Mouse (Mus musculus) inflammation-experienced regulatory T-cells, adult 6 months (primary cell): Measurements from ENCODE around the gene Hspd1. TPM values are rescaled to one million over a fixed set of nuclear protein-coding genes. Genes with fewer than 3 reads are reported as not detected.
"Not testable (repeated sequence)": the region's sequence is repeated elsewhere in the genome, so short reads cannot be mapped to it uniquely, and the experiment has no call there.

ENCODE experiments used
- ATAC-seq: one replicate; pipeline ENCODE4 v1.8.0; 2017
- polyA plus RNA-seq, 3 experiments: library from polyadenylated mRNA; unstranded; fragments of 100-300 nt; shearing (Covaris generic); gene quantifications; one replicate each; pipeline ENCODE4 v1.2.1; 2017

Hspd1 gene
- polyA plus RNA-seq, 3 experiments from 2014 or later = 129 to 226 (median 154) TPM

DNA sequence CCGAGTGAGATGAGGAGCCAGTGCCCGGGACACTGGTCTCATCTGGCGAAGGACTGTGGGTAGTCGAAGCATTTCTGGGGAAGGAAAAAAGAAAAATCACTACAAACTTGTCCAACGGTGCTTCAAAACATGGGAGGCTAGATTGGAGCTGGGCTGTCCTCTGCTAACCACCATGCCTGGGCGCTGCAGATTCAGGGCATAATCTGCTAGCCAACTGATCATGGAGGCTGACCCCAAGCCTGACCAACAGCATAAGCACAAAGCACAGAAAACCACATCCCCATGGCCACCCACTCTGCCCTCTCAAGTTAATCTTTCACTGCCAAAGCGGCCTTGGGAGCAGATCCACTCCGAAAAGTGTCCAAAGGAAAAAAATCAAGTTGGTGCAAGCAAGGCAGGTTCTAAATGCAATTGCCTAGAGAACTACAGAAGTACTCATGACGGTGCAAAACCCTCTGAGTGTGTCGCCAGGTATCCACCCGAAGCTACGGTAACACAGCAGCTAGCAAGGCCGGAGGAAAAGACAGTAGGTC is 1.1 kb downstream of the Hspd1 start:
- no peak for ATAC-seq

GRCm38 (mm10) chr1:55085781-55086366 is 2.2 kb downstream of the Hspd1 start:
- no peak for ATAC-seq

DNA sequence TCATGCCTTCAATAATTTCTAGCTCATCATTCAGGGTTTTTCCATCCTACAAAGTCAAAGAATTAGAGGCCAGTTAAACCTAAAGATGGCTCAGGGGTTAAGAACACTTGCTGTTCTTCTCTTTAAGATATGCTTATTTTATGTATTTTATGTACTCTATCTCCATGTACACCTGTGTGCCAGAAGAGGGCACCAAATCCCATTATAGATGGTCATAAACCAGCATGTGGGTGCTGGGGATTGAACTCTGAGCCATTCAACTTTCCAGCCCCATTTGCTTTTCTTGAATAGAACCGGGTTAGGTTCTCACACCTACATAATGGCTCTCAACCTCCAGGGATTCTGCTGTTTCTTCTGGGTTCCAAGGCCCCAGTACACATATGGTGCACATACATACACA is 5.9 kb downstream of the Hspd1 start:
- no peak for ATAC-seq

- no peak for ATAC-seq
These were observed 8.4 kb downstream of the Hspd1 start for GRCm38 (mm10) chr1:55079677-55080076.

- no peak for ATAC-seq
These were observed 11.1 kb downstream of the Hspd1 start for GRCm38 (mm10) chr1:55076849-55077516.

- ATAC-seq = no peak
These were observed 11.7 kb downstream of the Hspd1 start for GRCm38 (mm10) chr1:55076395-55076743.

DNA sequence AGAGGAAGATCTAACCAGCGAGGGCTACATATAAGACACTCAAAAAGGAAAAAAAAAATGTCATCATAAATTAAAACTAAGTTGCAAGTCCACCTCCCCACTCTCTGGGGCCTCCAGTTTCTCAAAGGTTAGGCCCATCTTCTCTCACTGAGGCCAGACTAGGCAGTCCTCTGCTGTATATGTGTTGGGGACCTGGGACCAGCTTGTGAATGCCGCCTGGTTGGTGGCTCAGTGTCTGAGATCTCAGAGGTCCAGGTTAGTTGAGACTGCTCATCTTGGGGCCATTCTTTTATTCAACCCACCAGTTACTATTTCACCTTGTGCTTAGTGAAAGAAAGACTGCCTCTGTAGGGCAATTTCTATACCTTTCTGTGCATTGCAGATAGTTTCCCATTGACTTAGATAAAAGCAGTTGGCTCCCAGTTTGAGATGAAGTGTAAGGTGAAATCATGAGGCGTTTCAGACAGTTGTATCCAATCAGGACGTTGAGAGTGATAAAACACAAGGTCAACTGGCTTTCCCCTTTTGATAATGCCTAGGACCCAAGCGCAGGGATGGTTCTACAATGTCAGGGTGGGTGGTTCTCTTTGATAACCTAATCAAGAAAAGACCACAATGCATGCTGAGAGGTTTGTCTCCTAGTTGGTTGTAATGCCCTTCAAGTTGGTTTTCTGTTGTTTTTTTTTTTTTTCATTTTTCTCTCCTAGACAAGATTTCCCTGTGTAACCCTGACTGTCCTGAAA is 12.2 kb downstream of the Hspd1 start:
- no peak for ATAC-seq

GRCm38 (mm10) chr1:55074757-55075156 is 13.3 kb downstream of the Hspd1 start:
- no peak for ATAC-seq

DNA sequence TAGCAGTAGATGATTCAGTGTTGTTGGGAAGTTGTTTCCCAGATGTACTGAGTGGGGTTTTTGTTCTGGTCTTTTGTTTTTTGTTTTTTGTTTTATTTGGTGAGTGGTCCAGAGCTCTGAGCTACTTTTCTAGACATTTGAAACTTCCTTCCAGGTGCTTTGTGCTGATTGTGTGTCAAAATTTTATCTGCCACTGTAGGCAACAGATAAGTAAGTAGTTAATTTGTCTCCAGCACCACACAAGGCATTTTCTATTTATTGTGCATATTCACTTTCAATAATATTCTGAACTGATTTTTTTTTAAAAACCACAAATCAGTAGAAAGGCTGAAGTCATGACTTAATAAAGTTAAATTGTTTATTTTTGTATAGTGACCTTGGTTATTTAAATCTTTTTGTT is 15.7 kb downstream of the Hspd1 start:
- ATAC-seq = not testable (repeated sequence)

DNA sequence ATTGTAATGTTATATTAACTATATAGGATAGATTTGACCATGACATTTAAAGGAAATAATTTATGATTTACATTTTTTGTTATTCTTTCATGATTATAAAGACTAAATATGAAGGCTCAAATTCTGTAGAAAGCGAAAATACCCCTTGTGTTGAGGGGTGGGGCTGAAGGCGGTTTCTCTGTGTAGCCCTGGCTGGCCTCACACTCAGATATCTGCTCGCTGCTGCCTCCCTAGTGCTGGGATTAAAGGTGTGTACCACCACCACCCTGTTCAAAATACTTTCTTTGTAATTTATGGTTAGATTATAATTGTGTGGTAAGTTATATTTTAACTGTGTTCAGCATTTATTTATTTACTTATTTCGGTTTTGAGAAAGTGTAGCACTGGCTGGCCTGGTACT is 26.3 kb downstream of the Hspd1 start:
- no peak for ATAC-seq

DNA sequence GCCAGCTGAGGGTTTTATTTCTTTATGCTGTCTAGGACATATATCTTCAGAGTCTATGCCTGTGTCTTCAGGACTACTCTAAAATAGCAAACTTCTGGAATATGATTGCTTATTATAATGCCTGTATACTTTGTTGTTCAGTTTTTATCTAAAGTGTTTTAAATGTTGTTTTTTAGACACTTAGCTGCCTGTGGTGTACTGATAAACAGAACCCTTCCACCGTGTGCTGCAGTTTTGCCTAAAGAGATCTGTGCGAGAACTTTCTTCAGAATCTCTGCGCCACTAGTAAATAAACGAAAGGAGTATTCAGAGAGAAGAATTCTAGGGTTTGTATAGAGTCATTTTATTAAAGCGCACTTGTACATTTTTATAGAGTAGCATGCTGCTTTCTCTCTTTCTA is 26.9 kb downstream of the Hspd1 start:
- ATAC-seq = no peak

- ATAC-seq = not testable (repeated sequence)
These were observed 29.7 kb downstream of the Hspd1 start for GRCm38 (mm10) chr1:55058383-55058782.

DNA sequence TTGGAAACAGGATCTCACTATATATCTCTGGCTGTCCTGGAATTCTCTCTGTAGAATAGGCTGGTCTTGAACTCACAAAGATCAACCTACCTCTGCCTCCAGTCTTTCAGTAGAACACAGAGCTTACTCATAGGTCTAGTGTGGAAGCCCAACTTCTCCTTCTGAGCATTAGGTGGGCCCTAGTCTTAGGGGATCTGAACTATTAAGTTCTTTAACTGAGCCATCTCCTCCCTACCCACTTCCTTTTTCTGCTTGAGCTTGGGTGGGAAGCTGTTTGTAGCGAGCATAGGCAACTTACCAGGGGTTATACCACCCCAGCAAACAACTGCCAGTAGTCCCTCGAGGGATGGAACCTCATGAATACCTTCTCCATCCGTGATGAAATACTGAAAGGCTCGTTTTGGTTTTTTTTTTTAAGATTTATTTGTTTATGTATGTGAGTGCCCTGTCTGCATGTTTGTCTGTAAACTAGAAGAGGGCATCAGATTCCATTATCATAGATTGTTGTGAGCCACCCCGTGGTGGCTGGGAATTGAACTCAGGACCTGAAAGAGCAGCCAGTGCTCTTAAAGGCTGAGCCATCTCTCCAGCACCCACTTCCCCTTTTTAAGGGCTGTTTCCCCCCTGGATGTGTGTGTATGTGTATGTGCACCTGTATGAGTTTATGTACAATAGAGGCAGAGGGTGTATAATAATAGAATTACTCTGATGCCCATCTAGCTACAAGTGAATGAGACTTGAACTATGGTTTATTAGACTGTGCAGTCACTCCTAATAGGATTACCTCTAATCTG is 32.5 kb downstream of the Hspd1 start:
- ATAC-seq = no peak

DNA sequence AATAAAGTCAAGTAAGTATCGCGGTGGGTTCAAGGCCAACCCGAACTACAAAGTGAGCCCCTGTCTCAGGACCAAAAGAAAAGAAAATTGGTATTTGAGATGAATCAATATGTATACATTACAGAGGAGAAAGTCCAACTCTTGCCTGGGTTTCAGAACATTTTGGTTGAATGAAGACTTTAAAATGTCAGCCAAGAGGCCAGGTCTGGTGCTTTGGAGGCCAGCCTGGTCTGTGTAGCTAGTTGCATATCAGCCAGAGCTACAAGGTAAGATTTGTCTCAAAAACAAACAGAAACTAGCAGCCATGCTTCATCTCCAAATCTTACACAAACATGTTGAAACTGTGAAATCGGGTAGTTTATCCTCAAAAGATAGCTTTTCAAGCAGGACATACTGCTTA is 34.4 kb downstream of the Hspd1 start:
- ATAC-seq = no peak

GRCm38 (mm10) chr1:55053005-55053404 is 35.0 kb downstream of the Hspd1 start:
- peak; percentile 8 for ATAC-seq

GRCm38 (mm10) chr1:55052355-55052953 is 35.6 kb downstream of the Hspd1 start, which contains the start of gene Coq10b:
Gene Coq10b, plus strand, starts transcription at chr1:55052770.
- ATAC-seq = peak; percentile 97

- no peak for ATAC-seq
These were observed 36.4 kb downstream of the Hspd1 start for GRCm38 (mm10) chr1:55051671-55052070.

DNA sequence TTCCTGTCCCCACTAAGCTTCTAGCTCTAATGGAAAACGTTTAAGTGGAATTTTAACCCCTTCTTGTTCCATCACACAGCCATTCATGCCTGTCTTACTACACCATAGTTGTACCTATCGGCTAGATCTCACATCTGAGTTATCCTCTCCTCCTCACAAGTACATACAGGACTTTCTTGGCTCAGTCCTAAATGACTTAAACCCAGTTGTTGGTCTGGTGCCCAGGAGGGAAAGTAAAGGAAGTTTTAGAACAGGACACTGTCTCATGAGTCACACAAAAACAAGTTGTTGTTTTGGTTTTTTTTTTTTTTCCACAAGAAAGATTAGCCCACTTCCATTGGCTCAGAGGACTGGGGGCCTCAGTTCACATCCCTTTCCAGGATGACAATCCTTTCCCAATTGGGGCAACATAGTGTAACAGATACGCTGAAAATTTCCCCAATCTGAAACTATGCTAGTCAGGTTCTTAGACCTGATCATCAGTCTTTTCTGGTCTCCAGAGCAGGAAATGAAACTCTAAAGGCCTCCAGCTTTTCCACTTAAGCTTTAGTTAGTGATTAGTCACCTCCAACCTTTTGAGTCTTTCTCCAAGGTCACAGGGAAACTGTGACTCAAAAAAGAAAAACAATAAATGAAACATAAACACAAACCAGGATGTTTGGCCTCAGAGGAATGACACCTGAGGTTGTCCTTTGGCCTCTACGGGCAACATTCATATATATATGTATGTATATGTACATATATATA is 39.0 kb downstream of the Hspd1 start:
- no peak for ATAC-seq

- ATAC-seq = no peak
These were observed 44.9 kb downstream of the Hspd1 start for GRCm38 (mm10) chr1:55043164-55043563.

DNA sequence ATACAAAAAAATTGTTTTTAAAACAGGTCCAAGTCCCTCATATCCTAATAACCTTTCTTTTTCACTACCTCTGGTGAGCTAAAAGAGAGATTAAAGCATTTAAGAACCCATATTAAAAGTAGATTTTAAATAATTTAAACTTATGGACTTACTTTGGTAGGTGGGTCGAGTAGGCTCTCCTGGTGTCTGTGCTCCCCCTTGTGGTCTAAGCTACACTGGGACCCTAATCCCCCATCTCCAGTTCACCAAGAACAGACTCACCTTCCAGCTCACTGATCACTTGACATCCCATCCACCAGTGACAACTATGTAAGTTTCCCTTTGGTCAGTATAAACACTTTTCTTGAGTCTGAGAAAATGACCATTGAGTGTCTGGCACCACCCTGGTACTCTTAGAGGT is 45.8 kb downstream of the Hspd1 start:
- ATAC-seq = no peak

- no peak for ATAC-seq
These were observed 46.4 kb downstream of the Hspd1 start for GRCm38 (mm10) chr1:55041691-55042090.

- ATAC-seq = no peak
These were observed 48.1 kb downstream of the Hspd1 start for GRCm38 (mm10) chr1:55039944-55040343.
